Mouse (Mus musculus) erythroid progenitor cell, adult 5-6 weeks (primary cell): ENCODE results near the gene Apba2. TPM values are rescaled to one million over a fixed set of nuclear protein-coding genes. Genes with fewer than 3 reads are reported as not detected.

Source experiments
- ATAC-seq: replicated peaks from 2 replicates; pipeline ENCODE4 v1.8.0; 2016; ENCODE audit warnings: moderate number of reproducible peaks, mild to moderate bottlenecking, moderate TSS enrichment, inconsistent platforms; ENCODE audit not compliant: poor library complexity, low FRiP score, severe bottlenecking
- total RNA-seq, 2 experiments: library from RNA; stranded (forward) in 1 of 2; stranded (reverse) in 1 of 2; fragments of 150-400 nt in 1 of 2; fragments of 186-747, 209-891 nt in 1 of 2; gene quantifications; 2 replicates each; pipeline versions ENCODE4 v1.2.3 to v1.2.4; 2015 to 2017; ENCODE audit warnings: low replicate concordance in 2 of 2

Apba2 gene
- total RNA-seq, 2 experiments from 2014 or later = 0.83 TPM; not detected in 1

GRCm38 (mm10) chr7:64704060-64704595 lies 202.6 kb downstream of the Apba2 start:
- no peak for ATAC-seq

- no peak for ATAC-seq
Observed at GRCm38 (mm10) chr7:64708176-64708575, 206.7 kb downstream of the Apba2 start.

- ATAC-seq = no peak
Observed at GRCm38 (mm10) chr7:64709520-64710262, 208.2 kb downstream of the Apba2 start.

DNA sequence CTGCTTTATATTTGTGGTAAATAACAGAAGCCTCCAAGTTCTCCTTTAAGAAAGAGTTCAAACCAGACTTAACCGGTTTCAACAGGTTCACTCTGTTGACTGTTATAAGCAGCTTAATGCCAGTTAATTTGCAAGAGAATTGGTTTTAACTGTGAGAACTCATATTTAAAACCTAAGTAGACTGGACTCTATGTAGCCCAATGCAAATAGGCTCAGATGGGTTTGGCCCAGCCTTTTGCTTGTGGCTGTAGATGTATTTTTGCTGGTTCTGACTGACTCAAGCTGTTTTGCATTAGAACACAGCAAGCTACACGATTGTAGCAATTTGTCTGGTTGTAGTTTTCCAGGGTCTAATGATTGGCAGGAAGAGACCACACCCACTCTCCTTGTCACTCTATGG lies 214.8 kb downstream of the Apba2 start:
- no peak for ATAC-seq

DNA sequence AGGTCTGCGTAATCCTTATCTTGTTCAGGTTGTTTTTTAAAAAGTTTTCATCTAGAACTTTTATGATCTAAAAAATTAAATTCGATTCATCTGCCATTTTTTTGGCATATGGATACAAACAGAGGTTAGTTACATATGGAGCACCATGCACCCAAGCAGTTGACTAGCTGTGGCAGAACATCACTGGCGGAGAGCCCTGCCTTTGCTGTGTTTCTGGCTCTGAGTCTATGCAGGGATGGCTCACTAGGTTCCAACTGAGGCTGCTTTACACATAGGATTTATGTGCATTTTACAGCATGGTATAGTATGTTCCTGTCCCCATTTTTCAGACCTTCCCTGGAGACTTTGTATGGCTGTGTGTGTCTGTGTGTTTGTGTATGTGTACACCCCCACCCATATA lies 221.8 kb downstream of the Apba2 start:
- no peak for ATAC-seq

- ATAC-seq = no peak
Observed at GRCm38 (mm10) chr7:64724409-64724808, 222.9 kb downstream of the Apba2 start.

DNA sequence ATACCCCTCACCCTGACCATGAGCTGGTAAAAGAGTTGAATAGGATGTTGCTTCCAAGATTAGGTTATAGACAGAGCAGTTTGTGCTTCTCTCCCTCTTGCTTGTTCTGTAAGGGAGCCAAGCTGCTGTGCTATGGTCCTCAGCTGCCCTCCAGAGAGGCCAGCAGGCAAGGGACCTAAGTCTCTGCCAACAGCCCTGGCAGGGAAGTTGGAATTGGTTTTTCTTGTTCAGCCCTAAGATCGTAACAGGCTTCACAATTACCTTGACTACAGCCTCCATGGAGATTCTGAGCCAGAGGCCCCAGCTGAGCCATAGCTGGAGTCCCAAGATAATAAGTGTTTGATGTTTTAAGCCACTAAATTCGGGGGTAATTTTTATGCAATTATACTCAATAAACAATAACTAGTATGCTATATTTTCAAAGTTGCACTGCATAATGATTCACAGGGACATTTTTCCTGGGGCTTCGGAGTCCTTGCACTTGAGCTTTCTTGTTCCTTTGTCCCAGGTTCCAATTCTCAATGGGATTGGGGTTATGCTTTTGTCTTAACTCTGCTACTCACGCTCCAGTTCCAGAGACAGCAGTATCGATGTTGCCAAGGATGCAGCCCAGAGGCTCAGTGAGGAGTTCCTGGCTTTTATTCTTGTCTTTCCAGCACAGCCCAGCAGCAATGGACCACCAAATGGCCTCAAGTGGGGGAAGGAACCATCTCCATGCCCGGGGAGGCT lies 224.6 kb downstream of the Apba2 start:
- no peak for ATAC-seq

DNA sequence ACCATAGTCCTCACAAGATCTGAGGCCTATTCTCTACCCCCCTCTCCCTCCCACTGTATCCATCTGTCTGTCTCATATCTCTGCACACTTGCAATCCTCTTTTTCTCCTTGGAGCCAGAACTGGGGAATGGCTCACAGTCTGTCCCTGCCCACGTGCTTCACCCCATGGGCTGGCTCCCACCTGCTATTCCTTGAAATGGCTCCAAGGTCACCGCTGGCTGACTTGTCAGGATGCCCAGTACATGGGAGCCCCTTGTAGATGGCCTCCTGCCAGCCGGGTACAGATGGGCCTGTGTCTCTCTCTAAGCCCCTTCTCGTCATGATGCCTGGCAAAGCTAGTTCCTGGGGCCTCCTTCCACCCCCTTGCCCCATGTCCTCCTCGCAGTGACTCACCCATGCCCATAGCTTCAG lies 226.7 kb downstream of the Apba2 start:
- ATAC-seq = no peak

DNA sequence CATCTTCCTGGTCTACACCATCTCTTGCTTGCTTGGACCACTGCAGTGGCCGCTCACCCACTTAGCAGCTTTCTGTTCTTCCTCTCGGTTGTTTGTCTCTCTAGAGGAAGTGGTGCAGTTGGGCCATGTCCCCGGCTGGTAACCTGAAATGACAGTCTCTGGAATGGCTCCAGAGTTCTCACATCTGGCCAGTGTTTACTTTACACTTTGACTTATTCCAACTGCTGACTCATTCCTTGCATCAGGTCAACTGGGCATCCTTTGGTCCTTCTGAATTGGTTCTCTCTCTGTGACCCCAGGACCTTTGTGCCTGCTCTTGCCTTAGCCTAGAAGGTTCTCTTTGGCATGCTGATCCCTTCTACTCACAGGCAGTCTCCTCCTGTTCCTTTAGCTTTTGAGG lies 227.3 kb downstream of the Apba2 start:
- no peak for ATAC-seq

- no peak for ATAC-seq
Observed at GRCm38 (mm10) chr7:64729785-64730184, 228.3 kb downstream of the Apba2 start.

GRCm38 (mm10) chr7:64739131-64739530 lies 237.6 kb downstream of the Apba2 start:
- no peak for ATAC-seq

GRCm38 (mm10) chr7:64741333-64742307 lies 240.1 kb downstream of the Apba2 start:
- ATAC-seq = no peak

GRCm38 (mm10) chr7:64743610-64744009 lies 242.1 kb downstream of the Apba2 start:
- ATAC-seq = no peak

- ATAC-seq = no peak
Observed at GRCm38 (mm10) chr7:64751465-64751864, 250.0 kb downstream of the Apba2 start.

DNA sequence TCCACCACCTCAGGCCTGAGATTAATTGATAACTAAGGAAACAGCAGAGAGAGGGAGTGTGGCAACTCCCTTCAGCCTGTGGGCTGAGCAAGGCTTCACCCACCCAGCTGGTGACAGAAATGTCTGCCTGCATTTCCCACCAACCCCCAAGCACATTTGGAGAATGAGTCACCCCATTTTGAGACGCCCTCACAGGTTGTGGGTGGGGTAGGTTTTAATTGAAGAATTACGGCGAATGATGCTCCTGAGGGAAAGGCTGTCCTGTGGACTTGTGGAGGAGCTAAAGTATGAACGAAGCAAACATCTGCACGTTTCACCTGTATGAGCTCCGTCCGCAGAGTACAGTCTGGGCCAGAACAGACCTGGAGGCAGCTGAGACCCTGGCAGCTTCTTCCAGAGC lies 250.6 kb downstream of the Apba2 start:
- no peak for ATAC-seq

DNA sequence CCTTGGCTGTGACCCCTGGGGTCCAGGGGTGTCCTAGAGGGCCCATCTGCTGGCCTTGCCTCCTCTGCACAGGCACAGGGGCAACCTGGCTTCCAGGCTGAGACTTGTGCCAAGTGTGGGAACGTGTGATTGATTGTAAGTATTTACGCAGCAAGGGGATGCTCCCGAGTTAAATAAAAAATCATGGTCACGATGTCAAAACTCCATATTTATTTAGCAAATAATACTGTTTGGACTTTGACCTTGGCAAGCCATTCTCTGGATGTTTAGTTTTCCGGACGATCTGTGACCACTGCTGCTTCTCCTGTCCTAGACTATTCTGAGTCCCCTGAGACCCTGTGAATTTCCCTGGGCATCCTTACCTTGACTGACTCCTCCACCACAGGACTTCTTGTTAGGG lies 252.2 kb downstream of the Apba2 start:
- ATAC-seq = no peak

DNA sequence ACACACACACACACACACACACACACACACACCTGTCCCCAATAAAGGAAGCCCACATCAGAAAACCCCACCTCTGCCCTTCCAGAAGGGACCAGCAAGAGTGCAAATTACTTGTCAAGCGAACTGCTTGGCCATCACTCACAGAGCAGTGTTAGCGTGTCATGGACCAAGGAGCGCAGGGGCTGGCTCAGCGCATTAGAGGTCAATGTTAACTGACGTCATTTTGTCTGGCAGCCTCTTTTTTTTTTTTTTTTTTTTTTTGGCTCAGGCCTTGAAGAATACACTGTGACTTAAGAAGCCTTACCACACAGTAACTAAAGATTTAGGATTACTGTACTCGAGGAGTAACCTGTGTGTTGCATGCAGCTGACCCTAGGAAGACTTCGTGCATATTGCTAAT lies 252.7 kb downstream of the Apba2 start:
- no peak for ATAC-seq

DNA sequence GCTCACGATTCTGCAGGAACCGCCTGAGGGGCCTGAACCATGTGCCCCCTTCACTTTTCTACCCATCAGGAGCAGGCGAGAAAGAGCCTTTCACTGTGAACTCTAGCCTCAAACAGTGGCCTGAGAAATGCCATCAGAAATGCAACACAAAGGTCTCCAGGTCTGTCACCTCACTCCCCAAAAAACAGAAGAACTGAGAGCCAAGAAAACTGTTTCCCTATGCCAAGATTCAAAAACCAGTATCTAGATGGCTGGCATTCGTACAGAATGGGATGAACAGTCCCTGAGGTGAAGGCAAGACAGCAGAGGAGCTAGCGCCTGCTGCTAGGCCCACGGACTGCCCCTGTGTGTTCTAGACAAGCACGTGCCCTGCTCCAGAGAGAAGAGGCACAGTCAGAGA lies 253.6 kb downstream of the Apba2 start:
- ATAC-seq = no peak

GRCm38 (mm10) chr7:64765595-64765994 lies 264.1 kb downstream of the Apba2 start:
- no peak for ATAC-seq

GRCm38 (mm10) chr7:64769768-64770167 lies 268.3 kb downstream of the Apba2 start:
- no peak for ATAC-seq
